Mouse (Mus musculus) liver, adult 2 months (tissue): ENCODE results near the gene Spin4. TPM values are rescaled to one million over a fixed set of nuclear protein-coding genes. Genes with fewer than 3 reads are reported as not detected.

Experiments used
- DNase-seq: peaks from one replicate; pipeline ENCODE4 v3.0.0-alpha.2; 2011; ENCODE audit warnings: low read depth, low spot score; ENCODE audit errors: extremely low read depth
- H3K27ac ChIP-seq: fragments of 200-500 bp; replicated peaks from 2 replicates; pipeline ENCODE4 v1.5.1; 2012; ENCODE audit warnings: low read depth, mild to moderate bottlenecking, control low read depth, inconsistent platforms, low read length; ENCODE audit not compliant: insufficient read depth
- H3K27me3 ChIP-seq: fragments of 200-500 bp; 2 replicates; pipeline ENCODE4 v1.6.1; 2012; ENCODE audit warnings: mild to moderate bottlenecking, moderate library complexity, low read length, inconsistent platforms; ENCODE audit not compliant: control insufficient read depth, insufficient read depth
- H3K36me3 ChIP-seq: fragments of 200-500 bp; 2 replicates; pipeline ENCODE4 v1.6.1; 2012; ENCODE audit warnings: low read length, inconsistent platforms; ENCODE audit not compliant: control insufficient read depth, insufficient read depth
- H3K4me1 ChIP-seq: fragments of 200-500 bp; 2 replicates; pipeline ENCODE4 v1.6.1; 2011; ENCODE audit warnings: low read length; ENCODE audit not compliant: control insufficient read depth, insufficient read depth
- H3K4me3 ChIP-seq: fragments of 200-500 bp; 2 replicates; pipeline ENCODE4 v1.5.1; 2011; ENCODE audit warnings: low read depth, mild to moderate bottlenecking, control low read depth, low read length, moderate library complexity; ENCODE audit not compliant: insufficient read depth
- H3K79me2 ChIP-seq: fragments of 200-500 bp; 2 replicates; pipeline ENCODE4 v1.6.1; 2012; ENCODE audit warnings: inconsistent platforms, mild to moderate bottlenecking, low read length, moderate library complexity; ENCODE audit not compliant: control insufficient read depth, insufficient read depth
- H3K9ac ChIP-seq: fragments of 200-500 bp; 2 replicates; pipeline ENCODE4 v1.6.1; 2012; ENCODE audit warnings: low read depth, mild to moderate bottlenecking, control low read depth, inconsistent platforms, low read length
- CTCF ChIP-seq: fragments of 200-500 bp; IDR thresholded peaks from 2 replicates; pipeline ENCODE4 v1.5.1; 2011; ENCODE audit warnings: low read depth, low read length, control low read depth
- POLR2A ChIP-seq: fragments of 200-500 bp; IDR thresholded peaks from 2 replicates; pipeline ENCODE4 v1.6.1; 2011; ENCODE audit warnings: low read length, control low read depth; ENCODE audit not compliant: insufficient read depth; ENCODE audit errors: extremely low read depth
- WGBS: fragments of 180-500 bp; shearing (Covaris S2); methylation state at CpG from one replicate; pipeline ENCODE4 v1.1.7; 2018; 5-methylcytosine and 5-hydroxymethylcytosine counted together
- polyA plus RNA-seq: library from polyadenylated mRNA; depleted of rRNA; stranded (reverse); fragments of >200 nt; gene quantifications from 2 replicates; pipeline ENCODE4 v1.2.3, GENCODE M21; 2012; rRNA removed
- total RNA-seq: library from RNA; depleted of rRNA; stranded (reverse); fragments of >200 nt; gene quantifications from 2 replicates; pipeline ENCODE4 v1.2.3, GENCODE M21; 2014; rRNA removed

The Spin4 gene
- total RNA-seq (0.47 and 0.65 TPM in 2 replicates), polyA plus RNA-seq (0.07 and 0.12 TPM in 2 replicates)

DNA sequence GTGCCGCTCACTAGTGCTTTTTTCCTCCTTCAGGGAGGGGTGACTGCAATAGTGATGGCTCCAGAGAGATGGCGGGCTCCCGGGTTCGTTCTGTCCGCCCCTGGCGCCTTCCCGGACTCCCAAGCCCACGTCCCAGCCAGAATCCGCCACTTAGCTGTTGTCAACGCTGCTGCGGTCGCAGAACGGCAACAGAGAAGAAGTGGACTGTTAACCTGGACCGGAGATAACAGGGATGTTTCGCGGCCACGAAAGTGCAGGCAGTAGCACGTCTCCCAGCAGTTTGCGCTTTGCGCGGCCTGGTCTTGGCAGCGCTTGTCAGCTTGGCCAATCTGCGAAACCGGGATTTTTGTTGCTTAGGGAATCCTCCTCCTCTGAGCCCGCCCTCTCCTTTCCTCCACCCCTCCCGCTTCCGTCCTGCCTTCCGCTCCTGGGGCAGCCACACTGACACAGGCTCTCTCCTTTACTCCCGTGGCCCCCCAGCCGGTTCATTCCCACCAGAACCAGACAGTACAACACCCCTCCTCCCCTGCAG is at the start of gene Spin4:
Gene Spin4, minus strand, starts transcription at position 322 of the 532 bp plus-strand sequence.
- under 1% methylated on average over 30 of the region's 30 CpGs for WGBS
- H3K4me3 ChIP-seq, result peak within 1 kb of the TSS; percentile 88
- no peaks in the 10 kb centered on the region for H3K79me2 ChIP-seq
- H3K27ac ChIP-seq, result peak within 1 kb of the TSS; percentile 60
- TF ChIP-seq CTCF, result 0 out of 2 replicates have a peak, but pooled peaks have one; percentile 7
- TF ChIP-seq POLR2A, result peak; percentile 60
- H3K4me1 ChIP-seq, result no peaks in the 10 kb centered on the region
- H3K36me3 ChIP-seq, result no peaks in the 10 kb centered on the region
- H3K9ac ChIP-seq, result peak within 1 kb of the TSS; percentile 73
- peak; percentile 77 for DNase-seq
- H3K27me3 ChIP-seq, result no peaks in the 10 kb centered on the region

DNA sequence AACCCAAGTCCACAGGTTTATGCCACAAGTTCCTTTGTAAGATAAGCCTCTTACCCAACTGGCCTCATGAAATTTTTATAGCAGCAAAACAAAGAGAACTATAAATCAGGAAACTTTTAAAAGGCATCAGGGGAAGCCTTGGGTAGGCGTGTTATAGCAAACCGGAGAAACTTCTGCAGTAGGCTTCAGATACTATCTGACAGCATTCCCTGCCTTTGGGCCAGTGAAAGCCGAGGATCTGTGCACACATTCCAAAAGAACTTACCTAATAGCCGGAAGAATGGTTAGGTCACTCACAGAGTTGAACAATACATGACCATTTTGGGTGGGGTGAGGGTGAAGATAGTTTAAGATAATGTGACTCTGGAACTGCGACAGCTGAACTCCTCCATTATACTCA is 1.4 kb upstream of the Spin4 start:
- Histone ChIP-seq H3K79me2 (no peaks in the 10 kb centered on the region), H3K4me3 (no peak overlapping the region), H3K36me3 (no peaks in the 10 kb centered on the region), H3K27ac (no peak overlapping the region), H3K9ac (no peak overlapping the region), H3K27me3 (no peaks in the 10 kb centered on the region), H3K4me1 (no peaks in the 10 kb centered on the region)
- WGBS, result 84% methylated on average over 5 of the region's 5 CpGs
- TF ChIP-seq POLR2A, result no peak
- no peak for TF ChIP-seq CTCF
- no peak for DNase-seq

DNA sequence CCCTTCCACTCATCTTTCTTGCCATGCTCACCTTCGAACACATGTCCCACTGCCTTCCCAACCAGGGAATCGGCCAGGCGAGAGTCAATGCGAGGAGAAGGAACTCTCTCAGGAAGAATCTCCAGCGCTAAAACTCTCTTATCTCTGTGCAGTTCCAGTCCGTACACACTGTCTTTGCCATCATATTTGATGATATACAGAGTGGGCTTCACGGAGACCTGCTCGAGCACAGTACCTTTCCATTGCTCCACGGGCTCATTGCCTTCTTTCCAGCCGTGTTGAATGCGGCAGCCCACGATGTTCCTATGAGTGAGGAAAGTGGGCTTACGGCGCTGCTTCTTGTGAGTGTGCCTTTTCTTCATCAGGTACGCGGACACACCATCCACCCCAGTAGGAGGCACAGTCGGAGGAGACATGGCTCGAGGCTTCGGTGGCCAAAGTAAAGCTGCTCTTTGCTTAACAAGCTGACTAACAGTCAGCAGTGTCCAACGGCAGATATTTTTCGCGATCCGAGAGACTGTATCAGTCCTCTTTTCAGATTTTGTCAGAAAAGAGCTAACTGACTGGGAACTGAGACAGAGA is 612 bp downstream of the Spin4 start:
- 1% methylated on average over 23 of the region's 23 CpGs for WGBS
- Histone ChIP-seq H3K4me1 (no peaks in the 10 kb centered on the region), H3K79me2 (no peaks in the 10 kb centered on the region), H3K27ac (no peak overlapping the region; the same call in 1 of the 2 replicates), H3K36me3 (no peaks in the 10 kb centered on the region), H3K4me3 (peak overlapping the region; percentile 88), H3K27me3 (no peaks in the 10 kb centered on the region), H3K9ac (peak overlapping the region; percentile 73)
- TF ChIP-seq CTCF (no peak), POLR2A (no peak)
- DNase-seq, result no peak

DNA sequence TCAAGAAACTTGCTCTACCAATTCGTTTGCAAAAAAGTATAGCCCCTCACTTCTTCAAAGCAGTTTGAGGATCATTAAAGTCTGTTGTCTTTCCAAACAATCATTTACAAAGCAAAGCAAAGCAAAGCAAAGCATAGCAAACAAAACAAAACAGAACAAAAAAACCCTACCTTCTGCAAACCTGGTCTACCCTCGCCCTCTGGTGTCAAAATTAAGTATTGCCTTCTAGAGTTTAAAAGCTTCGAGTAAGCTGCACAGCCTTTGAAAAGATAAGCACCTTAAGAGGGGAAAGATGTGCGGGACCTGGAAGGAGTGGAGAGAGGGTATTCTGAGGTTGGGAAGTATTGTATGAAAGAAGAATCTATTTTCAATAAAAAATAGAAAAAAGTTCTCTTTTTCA is 14.4 kb downstream of the Spin4 start:
- DNase-seq, result peak; percentile 32
- no peak overlapping the region for H3K9ac ChIP-seq
- 2% methylated on average over 4 of the region's 4 CpGs for WGBS
- TF ChIP-seq CTCF (0 out of 2 replicates have a peak, but pooled peaks have one; percentile 14), POLR2A (no peak)
- no peak overlapping the region for H3K4me3 ChIP-seq
- H3K4me1 ChIP-seq, result no peaks in the 10 kb centered on the region
- H3K27me3 ChIP-seq, result no peaks in the 10 kb centered on the region
- H3K27ac ChIP-seq, result no peak overlapping the region
- no peaks in the 10 kb centered on the region for H3K79me2 ChIP-seq
- H3K36me3 ChIP-seq, result no peaks in the 10 kb centered on the region

DNA sequence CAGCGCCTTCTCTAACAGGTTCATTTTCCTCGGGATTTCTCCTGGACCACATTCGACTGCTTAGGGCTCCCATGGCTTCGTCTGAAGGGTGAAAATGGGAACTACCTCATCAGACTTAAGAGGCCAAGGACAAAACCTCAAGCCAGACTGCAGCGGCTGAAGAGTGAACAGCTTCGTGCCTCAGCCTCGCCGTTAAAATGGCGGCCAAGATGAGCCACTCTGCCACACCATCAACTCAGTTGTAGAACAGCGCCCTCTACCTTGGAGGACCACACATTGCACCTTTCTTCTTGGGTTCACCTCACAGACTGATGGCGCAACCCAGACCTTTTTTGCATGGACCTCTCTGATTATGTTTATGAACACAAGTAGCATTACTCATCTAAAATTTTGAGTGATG is 27.6 kb downstream of the Spin4 start:
- Histone ChIP-seq H3K36me3 (no peaks in the 10 kb centered on the region), H3K9ac (no peak overlapping the region), H3K4me3 (no peak overlapping the region), H3K27ac (no peak overlapping the region), H3K79me2 (no peaks in the 10 kb centered on the region), H3K4me1 (no peaks in the 10 kb centered on the region), H3K27me3 (no peaks in the 10 kb centered on the region)
- TF ChIP-seq CTCF, result no peak
- no peak for TF ChIP-seq POLR2A
- WGBS, result 97% methylated on average over 11 of the region's 11 CpGs
- no peak for DNase-seq

DNA sequence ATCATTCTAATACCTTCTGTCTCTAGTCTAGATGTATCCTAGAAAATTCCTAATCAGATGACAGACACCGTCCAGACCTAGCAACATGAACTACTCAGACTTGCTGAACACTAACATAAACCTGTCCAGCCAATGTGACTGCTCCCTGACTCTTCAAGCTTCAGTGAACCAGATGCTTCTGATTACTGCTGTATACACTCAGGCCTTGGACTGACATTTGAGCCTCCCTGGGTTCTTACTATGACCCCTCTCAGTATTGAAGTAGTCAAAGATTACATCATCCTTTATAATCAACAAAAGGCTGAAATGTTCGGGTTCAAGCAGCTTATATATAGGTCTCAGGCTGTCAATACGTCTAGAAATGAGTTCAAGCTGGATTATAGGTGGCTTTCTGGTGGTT is 32.4 kb downstream of the Spin4 start:
- DNase-seq, result no peak
- Histone ChIP-seq H3K9ac (no peak overlapping the region), H3K27ac (no peak overlapping the region), H3K4me3 (no peak overlapping the region), H3K4me1 (0 out of 2 replicates have a peak, but pooled peaks cover 4% of the 10 kb centered on the region), H3K79me2 (no peaks in the 10 kb centered on the region), H3K36me3 (no peaks in the 10 kb centered on the region), H3K27me3 (no peaks in the 10 kb centered on the region)
- TF ChIP-seq POLR2A (no peak), CTCF (no peak)
- WGBS, result 79% methylated on average over 3 of the region's 3 CpGs
